Mouse (Mus musculus): ENCODE data around the gene Gtpbp6. TPM values are rescaled to one million over a fixed set of nuclear protein-coding genes. Genes with fewer than 3 reads are reported as not detected.

Gene Gtpbp6
- polyA plus RNA-seq, 1 experiment from 2014 or later = 22.0 TPM

DNA sequence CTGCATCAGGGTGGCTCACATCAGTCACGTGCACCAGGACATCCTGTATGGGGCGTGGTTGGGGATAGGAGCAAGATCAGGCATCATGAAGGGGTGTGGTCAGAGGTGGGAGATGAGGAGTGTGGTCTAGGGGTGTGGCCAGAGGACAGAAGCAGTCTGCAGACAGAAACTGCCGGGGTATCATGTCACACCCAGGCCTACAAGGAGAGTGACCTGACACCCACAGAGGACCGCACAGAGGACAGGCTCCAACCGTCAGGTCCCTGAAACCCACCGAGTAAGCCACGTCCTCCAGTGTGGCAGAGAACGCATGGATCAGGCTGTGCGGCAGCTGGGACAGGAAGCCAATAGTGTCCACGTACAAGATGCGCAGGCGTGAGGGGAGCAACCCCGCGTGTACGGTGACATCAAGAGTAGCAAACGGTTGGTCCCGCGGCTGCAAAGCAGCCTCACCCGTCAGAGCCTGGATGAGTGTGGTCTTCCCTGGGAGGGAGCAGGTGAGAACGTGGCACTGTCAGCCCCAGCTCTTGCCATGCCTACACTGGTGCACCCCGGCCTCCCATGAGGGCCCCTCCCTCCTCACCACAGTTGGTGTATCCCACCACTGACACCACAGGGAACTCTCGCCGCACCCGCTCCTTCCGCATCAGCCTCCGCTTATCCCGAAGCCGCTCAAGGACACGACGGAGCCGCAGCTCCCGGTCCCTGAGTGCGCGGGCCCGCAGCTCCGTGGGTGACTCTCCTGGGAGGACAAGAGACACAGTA is 3.2 kb downstream of the Gtpbp6 start:
- H3K9me3 ChIP-seq (ENCODE audit: control insufficient read depth, low read length) = no peaks in the 10 kb centered on the region
- no peak overlapping the region for H3K4me2 ChIP-seq (ENCODE audit: low read length)
- peaks cover 8 to 32% of the 10 kb centered on the region in 2 experiments for H3K4me1 ChIP-seq (ENCODE audit: control insufficient read depth in 2 of 2, insufficient read depth in 2 of 2, low read length in 2 of 2)
- no peak overlapping the region for H3K27ac ChIP-seq (replicated peaks in 1 of 2; ENCODE audit: control insufficient read depth in 1 of 2, insufficient read depth in 1 of 2, low read depth in 2 of 2, low read length in 2 of 2)
- H3K4me3 ChIP-seq (ENCODE audit: control insufficient read depth in 1 of 2, insufficient read depth in 1 of 2, low read depth in 1 of 2, low read length in 2 of 2) = no peak overlapping the region
- peaks cover 40% of the 10 kb centered on the region for H3K36me3 ChIP-seq (ENCODE audit: control insufficient read depth, insufficient read depth, low read length)
- 93% methylated on average over 36 of the region's 36 CpGs for WGBS
- no peak for ATAC-seq (ENCODE audit: insufficient number of reproducible peaks, insufficient read depth, low FRiP score, low read depth)
- no peaks in the 10 kb centered on the region for H3K27me3 ChIP-seq (ENCODE audit: control insufficient read depth, insufficient read depth, low read length)
- H3K9ac ChIP-seq (ENCODE audit: low read length) = no peak overlapping the region

DNA sequence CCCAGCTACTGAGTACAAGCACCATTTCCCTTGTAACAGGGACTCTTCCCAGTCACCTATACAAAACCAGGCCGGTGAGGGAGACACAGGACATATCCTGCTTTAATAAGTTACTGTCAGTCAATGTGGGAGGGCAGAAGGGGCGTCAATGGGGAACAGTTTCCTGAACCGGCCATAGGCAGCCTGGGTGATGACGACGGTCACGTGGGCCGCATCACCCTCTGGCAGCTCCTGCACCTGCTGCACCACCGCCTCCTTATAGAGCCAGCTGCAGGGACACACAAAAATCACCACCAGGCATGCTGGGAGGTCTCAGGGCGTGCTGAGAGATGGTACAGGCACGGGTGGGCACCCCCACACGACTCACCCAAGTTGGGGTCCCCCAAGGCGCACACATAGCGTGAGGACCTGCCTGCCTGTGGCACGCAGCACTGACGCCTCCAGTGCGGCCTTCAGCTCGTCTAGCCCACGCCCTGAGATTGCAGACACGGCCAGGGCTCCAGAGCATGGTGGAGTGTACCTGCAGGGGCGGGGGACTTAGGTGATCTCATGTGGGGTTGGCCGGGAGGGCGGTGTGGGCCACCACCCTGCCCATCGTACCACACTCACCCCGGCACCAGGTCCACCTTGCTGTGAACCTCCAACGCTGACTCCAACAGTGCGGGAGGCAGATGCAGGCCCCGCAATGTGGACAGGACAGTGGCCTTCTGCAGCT is 3.9 kb downstream of the Gtpbp6 start:
- Histone ChIP-seq H3K9me3 (ENCODE audit: control insufficient read depth, low read length) (no peaks in the 10 kb centered on the region), H3K36me3 (ENCODE audit: control insufficient read depth, insufficient read depth, low read length) (peaks cover 40% of the 10 kb centered on the region), H3K27me3 (ENCODE audit: control insufficient read depth, insufficient read depth, low read length) (no peaks in the 10 kb centered on the region), H3K4me3 (ENCODE audit: control insufficient read depth in 1 of 2, insufficient read depth in 1 of 2, low read depth in 1 of 2, low read length in 2 of 2) (no peak overlapping the region), H3K27ac (replicated peaks in 1 of 2; ENCODE audit: control insufficient read depth in 1 of 2, insufficient read depth in 1 of 2, low read depth in 2 of 2, low read length in 2 of 2) (no peak overlapping the region), H3K4me1 (ENCODE audit: control insufficient read depth in 2 of 2, insufficient read depth in 2 of 2, low read length in 2 of 2) (peaks cover 8 to 32% of the 10 kb centered on the region in 2 experiments), H3K9ac (ENCODE audit: low read length) (no peak overlapping the region), H3K4me2 (ENCODE audit: low read length) (no peak overlapping the region)
- ATAC-seq (ENCODE audit: insufficient number of reproducible peaks, insufficient read depth, low FRiP score, low read depth) = no peak
- 94% methylated on average over 27 of the region's 27 CpGs for WGBS

DNA sequence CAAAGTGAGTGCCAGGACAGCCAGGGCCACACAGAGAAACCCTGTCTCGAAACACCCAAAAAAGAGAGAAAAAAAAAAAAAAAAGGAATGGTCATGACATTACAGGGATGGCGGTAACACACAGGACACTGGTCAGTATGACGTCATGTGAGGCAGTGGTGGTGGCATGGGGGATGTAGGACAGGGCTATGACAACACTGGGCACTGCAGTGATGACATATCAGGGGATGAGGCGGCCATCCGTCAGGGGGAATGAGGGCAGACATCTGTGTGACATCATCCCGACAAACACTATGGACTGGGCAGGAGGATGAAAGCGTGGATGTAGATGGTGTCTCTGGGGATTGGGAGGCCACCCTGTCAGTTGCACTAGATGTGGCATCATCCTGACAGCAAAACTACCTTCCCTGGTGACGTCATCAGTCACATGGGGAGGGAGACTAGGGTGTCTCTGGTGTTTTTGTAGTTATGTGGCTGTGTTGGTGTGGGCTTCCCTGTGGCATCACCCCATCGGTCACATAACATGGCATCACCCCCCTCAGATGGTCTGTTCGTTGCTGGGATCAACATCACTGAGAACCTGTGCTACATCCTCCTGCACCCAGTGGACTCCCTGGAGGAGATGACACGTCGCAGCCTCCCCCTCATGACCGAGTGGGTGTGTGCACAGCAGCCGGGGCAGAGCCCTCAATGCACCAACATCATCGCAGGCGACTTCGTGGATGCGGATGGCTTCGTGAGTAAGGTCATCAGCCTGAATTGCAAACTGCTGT is 5.0 kb downstream of the Gtpbp6 start:
- peaks cover 8 to 32% of the 10 kb centered on the region in 2 experiments for H3K4me1 ChIP-seq (ENCODE audit: control insufficient read depth in 2 of 2, insufficient read depth in 2 of 2, low read length in 2 of 2)
- no peak overlapping the region for H3K27ac ChIP-seq (replicated peaks in 1 of 2; ENCODE audit: control insufficient read depth in 1 of 2, insufficient read depth in 1 of 2, low read depth in 2 of 2, low read length in 2 of 2)
- 94% methylated on average over 19 of the region's 19 CpGs for WGBS
- no peak overlapping the region for H3K9ac ChIP-seq (ENCODE audit: low read length)
- H3K9me3 ChIP-seq (ENCODE audit: control insufficient read depth, low read length) = no peaks in the 10 kb centered on the region
- no peak for ATAC-seq (ENCODE audit: insufficient number of reproducible peaks, insufficient read depth, low FRiP score, low read depth)
- H3K4me2 ChIP-seq (ENCODE audit: low read length) = no peak overlapping the region
- no peak overlapping the region for H3K4me3 ChIP-seq (ENCODE audit: control insufficient read depth in 1 of 2, insufficient read depth in 1 of 2, low read depth in 1 of 2, low read length in 2 of 2)
- peaks cover 40% of the 10 kb centered on the region for H3K36me3 ChIP-seq (ENCODE audit: control insufficient read depth, insufficient read depth, low read length)
- H3K27me3 ChIP-seq (ENCODE audit: control insufficient read depth, insufficient read depth, low read length) = no peaks in the 10 kb centered on the region

DNA sequence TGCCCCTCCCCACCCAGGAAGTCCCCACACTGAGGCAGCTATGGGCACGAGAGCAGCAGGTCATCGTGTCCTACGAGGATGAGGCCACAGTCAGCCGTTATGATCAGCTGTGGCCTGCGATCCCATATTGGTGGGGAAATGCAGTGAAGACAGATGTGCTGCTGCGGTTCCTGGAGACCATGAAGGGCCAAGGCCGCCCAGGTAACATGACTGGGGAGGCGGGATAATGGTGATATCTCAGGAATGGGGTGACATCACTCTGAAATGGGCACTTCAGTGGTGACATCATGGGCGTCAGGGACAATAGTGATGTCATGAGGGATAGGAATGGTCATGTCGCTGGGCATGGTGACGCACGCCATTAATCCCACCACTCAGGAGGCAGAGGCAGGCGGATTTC is 5.6 kb downstream of the Gtpbp6 start:
- H3K4me2 ChIP-seq (ENCODE audit: low read length) = peak overlapping the region; percentile 74; the same call in 1 of the 2 replicates
- peaks cover 8 to 32% of the 10 kb centered on the region in 2 experiments for H3K4me1 ChIP-seq (ENCODE audit: control insufficient read depth in 2 of 2, insufficient read depth in 2 of 2, low read length in 2 of 2)
- no peaks in the 10 kb centered on the region for H3K9me3 ChIP-seq (ENCODE audit: control insufficient read depth, low read length)
- no peak overlapping the region for H3K4me3 ChIP-seq (ENCODE audit: control insufficient read depth in 1 of 2, insufficient read depth in 1 of 2, low read depth in 1 of 2, low read length in 2 of 2)
- H3K27me3 ChIP-seq (ENCODE audit: control insufficient read depth, insufficient read depth, low read length) = no peaks in the 10 kb centered on the region
- H3K9ac ChIP-seq (ENCODE audit: low read length) = no peak overlapping the region
- H3K27ac ChIP-seq (replicated peaks in 1 of 2; ENCODE audit: control insufficient read depth in 1 of 2, insufficient read depth in 1 of 2, low read depth in 2 of 2, low read length in 2 of 2) = no peak overlapping the region
- 81% methylated on average over 13 of the region's 13 CpGs for WGBS
- no peak for ATAC-seq (ENCODE audit: insufficient number of reproducible peaks, insufficient read depth, low FRiP score, low read depth)
- H3K36me3 ChIP-seq (ENCODE audit: control insufficient read depth, insufficient read depth, low read length) = peaks cover 40% of the 10 kb centered on the region

DNA sequence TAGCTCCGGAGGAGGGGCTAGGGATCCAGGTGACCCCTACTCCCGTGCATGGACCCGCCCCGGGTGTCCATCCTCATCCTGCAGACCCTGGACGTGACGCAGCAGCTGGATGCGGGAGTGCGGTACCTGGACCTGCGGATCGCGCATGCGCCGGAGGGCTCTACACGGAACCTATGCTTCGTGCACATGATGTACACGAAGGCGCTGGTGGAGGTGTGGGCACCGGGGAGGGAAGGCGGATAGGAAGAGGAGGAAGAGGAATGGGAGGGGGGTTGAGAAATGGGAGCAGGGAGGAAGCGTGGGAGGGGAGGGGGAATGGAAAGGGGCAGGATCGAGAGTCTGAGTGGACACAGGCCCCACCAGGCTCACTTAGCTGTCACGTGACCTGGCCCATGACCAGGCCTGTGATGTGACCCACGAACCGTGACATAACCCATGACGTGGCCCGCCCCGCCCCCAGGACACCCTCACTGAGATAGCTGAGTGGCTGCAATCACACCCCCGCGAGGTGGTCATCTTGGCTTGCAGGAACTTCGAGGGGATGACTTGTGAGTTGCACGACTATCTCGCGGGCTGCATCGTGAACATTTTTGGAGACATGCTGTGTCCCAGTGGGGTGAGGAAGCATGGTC is 6.2 kb downstream of the Gtpbp6 start:
- WGBS = 12% methylated on average over 34 of the region's 34 CpGs
- H3K4me1 ChIP-seq (ENCODE audit: control insufficient read depth in 2 of 2, insufficient read depth in 2 of 2, low read length in 2 of 2) = peaks cover 8 to 29% of the 10 kb centered on the region in 2 experiments
- H3K9ac ChIP-seq (ENCODE audit: low read length) = peak overlapping the region; percentile 28; the same call in 1 of the 2 replicates
- peaks cover 40% of the 10 kb centered on the region for H3K36me3 ChIP-seq (ENCODE audit: control insufficient read depth, insufficient read depth, low read length)
- H3K4me3 ChIP-seq (ENCODE audit: control insufficient read depth in 1 of 2, insufficient read depth in 1 of 2, low read depth in 1 of 2, low read length in 2 of 2) = peak overlapping the region; percentile 31 to 32
- H3K4me2 ChIP-seq (ENCODE audit: low read length) = peak overlapping the region; percentile 74
- ATAC-seq (ENCODE audit: insufficient number of reproducible peaks, insufficient read depth, low FRiP score, low read depth) = peak; percentile 36
- H3K27me3 ChIP-seq (ENCODE audit: control insufficient read depth, insufficient read depth, low read length) = no peaks in the 10 kb centered on the region
- no peak overlapping the region for H3K27ac ChIP-seq (replicated peaks in 1 of 2; ENCODE audit: control insufficient read depth in 1 of 2, insufficient read depth in 1 of 2, low read depth in 2 of 2, low read length in 2 of 2)
- no peaks in the 10 kb centered on the region for H3K9me3 ChIP-seq (ENCODE audit: control insufficient read depth, low read length)

DNA sequence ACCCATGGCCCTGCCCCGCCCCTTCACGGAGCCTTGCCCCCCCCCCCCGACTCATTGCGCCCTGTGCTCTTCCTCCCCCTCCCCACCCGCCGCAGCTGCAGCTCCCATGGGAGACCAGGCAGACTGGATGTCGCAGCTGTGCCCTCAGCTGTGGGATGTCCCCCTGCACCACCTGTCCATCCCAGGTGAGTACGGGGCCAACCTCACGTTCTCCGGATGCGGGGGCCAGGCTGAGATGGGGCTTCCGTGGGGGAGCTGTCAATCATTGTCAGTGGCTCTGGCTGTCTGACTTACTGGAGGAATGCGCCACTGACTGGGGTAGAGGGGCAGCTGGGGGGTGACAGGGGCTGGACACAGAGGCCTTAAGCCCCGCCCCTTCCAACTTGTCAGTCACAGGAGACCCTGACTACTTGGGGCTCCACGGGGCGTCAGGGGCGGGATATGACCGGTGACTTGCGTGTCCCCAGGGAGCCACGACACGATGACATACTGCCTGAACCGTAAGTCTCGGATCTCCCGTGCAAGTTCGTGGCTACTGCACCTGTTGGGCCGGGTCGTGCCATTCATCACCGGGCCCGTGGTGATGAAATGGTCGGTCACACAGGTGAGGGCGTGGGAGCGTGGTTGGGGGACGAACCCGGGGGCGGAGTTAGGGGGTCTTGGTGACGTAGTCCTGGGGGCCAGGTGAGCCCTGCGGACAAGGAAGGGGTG is 6.9 kb downstream of the Gtpbp6 start:
- WGBS = 2% methylated on average over 35 of the region's 37 CpGs
- Histone ChIP-seq H3K36me3 (ENCODE audit: control insufficient read depth, insufficient read depth, low read length) (peaks cover 33% of the 10 kb centered on the region), H3K27me3 (ENCODE audit: control insufficient read depth, insufficient read depth, low read length) (no peaks in the 10 kb centered on the region), H3K4me1 (ENCODE audit: control insufficient read depth in 2 of 2, insufficient read depth in 2 of 2, low read length in 2 of 2) (peaks cover 8 to 23% of the 10 kb centered on the region in 2 experiments), H3K27ac (replicated peaks in 1 of 2; ENCODE audit: control insufficient read depth in 1 of 2, insufficient read depth in 1 of 2, low read depth in 2 of 2, low read length in 2 of 2) (no peak overlapping the region), H3K4me3 (ENCODE audit: control insufficient read depth in 1 of 2, insufficient read depth in 1 of 2, low read depth in 1 of 2, low read length in 2 of 2) (peak overlapping the region; percentile 31 to 32), H3K9me3 (ENCODE audit: control insufficient read depth, low read length) (no peaks in the 10 kb centered on the region), H3K9ac (ENCODE audit: low read length) (peak overlapping the region; percentile 28; the same call in 1 of the 2 replicates), H3K4me2 (ENCODE audit: low read length) (peak overlapping the region; percentile 74)
- ATAC-seq (ENCODE audit: insufficient number of reproducible peaks, insufficient read depth, low FRiP score, low read depth) = 0 out of 2 replicates have a peak, but pooled peaks have one; percentile 18
